Mouse (Mus musculus): Measurements from ENCODE around the gene Trappc4.
"Not testable (repeated sequence)": the region's sequence is repeated elsewhere in the genome, so short reads cannot be mapped to it uniquely, and the experiment has no call there.

The Trappc4 gene

DNA sequence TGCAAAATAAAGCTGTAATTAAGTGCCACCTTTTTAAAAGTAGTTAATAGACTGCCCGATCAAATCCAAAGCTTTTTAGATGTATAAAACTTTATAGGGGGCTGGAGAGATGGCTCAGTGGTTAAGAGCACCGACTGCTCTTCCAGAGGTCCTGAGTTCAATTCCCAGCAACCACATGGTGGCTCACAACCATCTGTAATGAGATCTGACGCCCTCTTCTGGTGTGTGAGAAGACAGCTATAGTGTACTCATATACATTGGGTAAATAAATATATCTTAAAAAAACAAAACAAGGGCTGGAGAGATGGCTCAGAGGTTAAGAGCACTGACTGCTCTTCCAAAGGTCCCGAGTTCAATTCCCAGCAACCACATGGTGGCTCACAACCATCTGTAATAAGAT is 45.5 kb downstream of the Trappc4 start:
- intact Hi-C loops (cut with DNase I): not testable (repeated sequence)

DNA sequence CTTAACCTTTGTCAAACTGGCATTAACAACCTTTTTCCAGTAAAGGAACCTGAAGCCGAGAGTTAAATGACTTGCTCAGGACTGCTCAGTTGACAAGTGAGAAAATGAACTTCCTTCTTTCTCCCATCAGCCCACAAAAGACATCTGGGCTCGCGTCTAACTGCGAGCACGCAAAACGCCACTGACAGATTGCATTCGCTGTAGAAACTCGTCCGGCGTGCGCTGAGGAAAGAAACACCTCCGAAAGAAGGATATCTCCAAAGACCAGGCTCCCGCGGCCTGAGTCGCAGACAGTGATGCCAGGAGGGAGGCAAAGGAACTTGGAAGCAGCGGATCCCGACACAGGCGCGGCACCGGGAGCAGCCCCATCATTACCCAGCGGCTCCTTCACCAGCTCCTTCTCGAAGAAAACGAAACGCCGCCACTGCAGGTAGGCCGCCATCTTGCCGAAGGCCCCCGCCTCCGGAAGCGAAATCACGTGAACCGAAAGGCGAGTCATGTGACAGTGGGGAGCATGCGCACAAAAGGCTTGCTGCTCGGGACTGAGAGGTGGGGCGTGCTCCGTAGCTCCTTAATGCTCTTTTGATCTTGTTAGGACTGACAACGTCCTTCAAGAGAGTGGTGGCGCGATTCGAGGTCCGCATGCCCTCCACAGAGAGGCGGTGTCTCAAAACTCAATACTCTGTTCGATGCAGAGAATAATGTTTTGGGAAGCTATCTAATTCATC is 46.0 kb downstream of the Trappc4 start, which contains the start of gene Vps11:
Vps11 (minus strand) TSS at position 481 of the 728 bp plus-strand sequence.
- intact Hi-C loops (cut with DNase I): no loop called here

DNA sequence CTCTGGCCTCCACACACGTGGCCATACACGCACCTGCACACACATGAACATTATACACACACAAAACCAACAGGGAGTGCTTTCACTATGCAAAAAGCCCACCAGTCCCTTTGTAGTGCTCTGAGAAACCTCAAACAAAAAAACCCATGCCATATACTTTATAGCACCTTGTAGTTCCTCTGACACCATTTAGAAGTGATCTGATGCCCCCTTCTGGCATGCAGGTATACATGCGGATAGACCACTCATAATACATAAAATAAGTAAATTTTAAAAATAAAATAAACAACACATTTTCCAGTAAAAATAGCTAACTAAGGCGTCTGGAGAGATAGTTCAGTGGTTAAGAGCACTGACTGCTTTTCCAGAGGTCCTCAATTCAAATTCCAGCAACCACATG is 50.2 kb downstream of the Trappc4 start:
- intact Hi-C loops (cut with DNase I): loop anchor here (5.0 kb wide), 1 partner anchor 65 kb away; no protein-coding TSS in a partner anchor

Small RNAs within 50 kb of the gene (microRNA-seq; reads per million reads assigned to microRNA genes)
- gene Mir7085: 0.62 to 0.69 reads per million in 2 experiments
